Mouse (Mus musculus) lung, postnatal 25 days (tissue): Measurements from ENCODE around the gene Dnaic1.

Experiments
- DNase-seq: peaks from one replicate; pipeline ENCODE4 v3.0.0; 2022; ENCODE audit warnings: low spot score

Gene Dnaic1

GRCm38 (mm10) chr4:41571490-41571889 lies 1.9 kb downstream of the Dnaic1 start:
- no peak for DNase-seq

- no peak for DNase-seq
Observed at GRCm38 (mm10) chr4:41573492-41573891, 3.9 kb downstream of the Dnaic1 start.

DNA sequence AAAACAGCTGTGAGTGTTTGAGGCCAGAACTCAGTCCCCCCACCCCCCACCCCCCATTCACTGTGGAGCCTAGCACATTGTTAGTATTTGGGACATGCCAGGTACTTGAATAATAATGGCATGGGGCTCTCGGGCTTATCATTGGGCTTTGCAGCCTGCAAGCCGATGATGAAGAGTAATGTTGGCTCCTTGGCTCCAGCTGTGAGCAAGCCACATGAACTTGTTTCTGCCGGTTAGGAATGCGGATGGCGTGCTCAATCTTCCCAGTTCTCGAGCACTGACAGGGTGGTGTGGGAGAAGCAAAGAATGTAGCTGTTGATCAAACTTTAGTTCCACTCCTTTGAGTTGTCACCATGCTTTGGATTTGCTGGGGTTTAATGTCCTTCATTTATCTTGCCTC lies 6.3 kb downstream of the Dnaic1 start:
- no peak for DNase-seq

GRCm38 (mm10) chr4:41583353-41583752 lies 13.8 kb downstream of the Dnaic1 start:
- DNase-seq, result no peak

- DNase-seq, result no peak
Observed at GRCm38 (mm10) chr4:41602818-41603217, 33.2 kb downstream of the Dnaic1 start.

GRCm38 (mm10) chr4:41604476-41605396 lies 35.2 kb downstream of the Dnaic1 start:
- no peak for DNase-seq

- DNase-seq, result peak; percentile 38
Observed at GRCm38 (mm10) chr4:41606784-41607183, 37.2 kb downstream of the Dnaic1 start.

- DNase-seq, result no peak
Observed at GRCm38 (mm10) chr4:41609681-41610593, 40.4 kb downstream of the Dnaic1 start.

- DNase-seq, result peak; percentile 39
Observed at GRCm38 (mm10) chr4:41610594-41610980, 41.0 kb downstream of the Dnaic1 start.

DNA sequence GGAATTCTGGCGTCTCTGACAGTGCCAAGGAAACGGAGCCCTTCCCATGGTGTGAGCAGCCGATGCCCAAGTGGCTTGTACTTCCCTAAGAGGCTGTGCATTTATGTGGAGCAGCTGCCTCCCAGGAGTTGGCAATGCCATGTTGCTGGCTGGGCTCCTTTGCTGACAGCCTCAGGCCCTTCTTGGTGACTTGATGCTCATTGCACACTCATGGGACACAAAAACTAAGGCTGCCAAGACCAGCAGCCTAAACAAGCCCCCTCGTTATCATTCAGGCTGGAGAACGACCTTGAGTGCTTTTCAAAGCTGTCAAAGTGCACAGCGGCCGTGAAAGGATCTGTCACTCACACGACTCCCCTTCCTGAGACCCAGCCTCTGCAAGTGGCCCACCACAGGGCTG lies 42.6 kb downstream of the Dnaic1 start:
- no peak for DNase-seq

GRCm38 (mm10) chr4:41614156-41614555 lies 44.6 kb downstream of the Dnaic1 start:
- DNase-seq, result peak; percentile 73

DNA sequence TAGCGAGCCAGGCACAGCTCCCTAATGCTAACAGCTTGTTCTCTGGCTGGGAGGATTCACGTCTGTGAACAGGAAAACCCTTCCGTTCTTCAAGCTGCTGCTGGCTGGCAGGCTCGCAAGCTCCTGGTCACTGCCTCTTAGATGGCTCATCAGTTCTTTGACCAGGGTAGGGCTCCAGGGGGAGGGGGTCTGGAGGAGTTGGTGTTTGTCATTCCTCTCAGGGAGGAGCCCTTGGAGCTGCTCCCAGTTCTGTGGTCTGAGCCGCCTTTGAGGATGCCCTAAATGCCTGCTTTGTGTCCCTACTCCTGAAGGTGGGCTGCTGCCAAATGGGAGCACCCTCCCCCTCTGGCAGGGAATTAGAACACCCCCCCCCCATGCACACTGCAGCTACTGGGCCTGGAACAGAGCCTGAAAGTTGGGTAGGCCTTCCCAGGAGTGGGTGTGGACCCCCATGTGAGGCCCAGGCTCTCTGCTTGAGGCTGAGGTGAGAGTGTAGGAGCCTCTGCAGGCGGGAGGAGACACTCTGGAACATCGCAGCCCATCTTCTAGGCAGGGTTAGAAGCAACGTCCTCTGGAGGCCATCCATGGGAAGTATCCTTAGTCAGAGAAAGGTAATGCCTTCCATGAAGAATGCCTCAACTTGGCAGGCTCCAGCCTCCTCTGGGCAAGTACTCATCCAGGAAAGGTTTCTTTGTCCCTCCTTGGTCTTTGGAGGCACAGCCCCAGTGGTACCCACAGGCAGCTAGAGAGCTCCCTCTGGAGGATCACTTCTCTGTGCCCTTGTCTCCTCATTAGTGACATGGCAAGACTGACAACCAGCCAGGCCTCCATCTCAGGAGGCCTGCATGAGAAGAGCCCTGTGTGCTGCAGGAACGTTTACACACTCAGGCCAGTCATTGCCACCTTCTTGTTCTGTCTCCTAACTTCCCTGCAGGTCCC lies 46.4 kb downstream of the Dnaic1 start:
- DNase-seq, result peak; percentile 42

GRCm38 (mm10) chr4:41618916-41619746 lies 49.6 kb downstream of the Dnaic1 start:
- DNase-seq, result no peak

GRCm38 (mm10) chr4:41622071-41622470 lies 52.5 kb downstream of the Dnaic1 start:
- no peak for DNase-seq

GRCm38 (mm10) chr4:41628202-41628927 lies 58.8 kb downstream of the Dnaic1 start:
- no peak for DNase-seq

GRCm38 (mm10) chr4:41630196-41630595 lies 60.6 kb downstream of the Dnaic1 start:
- DNase-seq, result no peak

DNA sequence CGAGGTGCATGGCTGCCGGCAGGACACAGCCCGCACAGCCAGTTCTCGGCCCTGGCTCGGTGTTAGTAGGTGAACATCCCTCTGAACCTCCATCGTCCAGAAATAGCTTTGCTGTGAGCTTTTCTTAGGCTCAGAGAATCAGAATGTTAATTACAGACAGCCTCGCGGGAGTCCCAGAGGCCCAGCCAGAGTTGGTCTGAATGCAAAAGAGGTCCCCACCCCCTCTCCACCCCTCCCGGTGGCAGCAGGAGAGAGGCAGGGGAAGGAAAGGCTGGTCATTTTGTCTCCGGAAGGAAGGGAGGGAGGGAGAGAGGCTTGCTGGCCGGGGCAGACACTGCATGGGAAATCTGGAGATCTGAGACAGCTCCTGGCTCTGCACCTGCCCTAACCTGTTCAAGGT lies 61.8 kb downstream of the Dnaic1 start:
- peak; percentile 52 for DNase-seq

DNA sequence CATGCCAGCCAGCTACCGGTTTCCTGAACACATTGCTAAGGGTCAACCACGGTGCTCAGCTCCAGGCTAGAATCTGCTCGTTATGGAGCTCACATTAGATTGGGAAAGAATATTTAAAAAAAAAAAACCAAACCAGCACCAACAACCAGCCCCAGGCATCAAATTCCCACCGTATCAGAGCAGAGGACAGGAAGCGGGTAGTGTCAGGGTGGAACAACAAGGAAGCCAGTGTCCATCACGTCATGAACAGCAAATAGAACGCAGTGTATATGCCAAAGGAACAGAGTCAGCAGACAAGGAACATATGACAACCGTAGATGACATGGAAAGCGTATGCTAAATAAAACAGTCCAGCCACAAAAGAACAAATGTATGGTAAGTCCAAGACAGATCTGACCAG lies 63.4 kb downstream of the Dnaic1 start:
- DNase-seq, result peak; percentile 62

GRCm38 (mm10) chr4:41634631-41635030 lies 65.1 kb downstream of the Dnaic1 start:
- no peak for DNase-seq

DNA sequence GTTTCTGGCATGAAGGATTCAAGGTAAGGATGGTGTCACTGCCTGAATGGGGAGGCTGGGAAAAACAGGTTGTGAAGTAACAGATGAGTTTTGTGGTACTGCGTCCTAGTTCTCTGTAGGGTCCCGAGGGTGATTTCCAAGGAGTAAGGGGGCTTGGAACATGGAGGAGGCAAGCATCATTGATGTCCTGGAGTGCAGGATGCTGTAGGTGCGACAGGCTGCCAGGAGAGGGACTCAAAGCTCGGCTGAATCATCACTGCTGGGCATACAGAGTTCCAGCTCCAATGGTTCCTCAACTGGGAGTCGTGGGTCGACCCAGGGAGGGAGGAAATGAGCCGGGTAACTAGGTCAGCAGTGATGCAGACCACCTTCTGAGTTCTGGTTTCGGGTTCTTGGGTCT lies 65.6 kb downstream of the Dnaic1 start:
- no peak for DNase-seq
